Mouse (Mus musculus) lung, adult 2 months (tissue): ENCODE results near the gene Acsl4.

Source experiments
- CTCF ChIP-seq: fragments of 200-500 bp; IDR thresholded peaks from 2 replicates; pipeline ENCODE4 v1.5.1; 2011; ENCODE audit warnings: mild to moderate bottlenecking, low read length, control low read depth; ENCODE audit not compliant: insufficient read depth
- POLR2A ChIP-seq: fragments of 200-500 bp; IDR thresholded peaks from 2 replicates; pipeline ENCODE4 v1.6.1; 2011; ENCODE audit warnings: low read depth, mild to moderate bottlenecking, control low read depth, low read length, borderline replicate concordance; ENCODE audit errors: extremely low read depth

DNA sequence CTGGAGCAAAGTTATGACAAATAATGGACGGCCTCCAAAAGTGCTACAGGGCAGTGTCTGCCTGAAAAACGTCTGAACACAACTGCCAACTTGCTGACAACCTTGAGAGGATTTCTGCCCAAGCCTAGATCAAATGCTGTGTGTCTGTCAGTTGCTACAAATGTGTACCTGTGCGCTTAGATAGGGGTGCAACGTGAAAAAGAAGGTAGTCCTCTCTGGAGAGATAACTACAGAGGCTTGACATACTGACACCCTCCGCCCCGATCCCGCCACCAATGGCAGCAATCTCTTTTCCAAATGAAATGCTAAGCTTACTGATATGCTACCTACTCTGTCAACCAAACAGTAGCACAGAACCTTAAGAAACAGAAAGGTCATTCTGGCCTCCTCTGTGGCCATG, 31.3 kb downstream of the Acsl4 start:
- TF ChIP-seq CTCF (no peak), POLR2A (no peak)
